21 mouse cellular contexts compared by ENCODE assay signal in the genomic region with DNA sequence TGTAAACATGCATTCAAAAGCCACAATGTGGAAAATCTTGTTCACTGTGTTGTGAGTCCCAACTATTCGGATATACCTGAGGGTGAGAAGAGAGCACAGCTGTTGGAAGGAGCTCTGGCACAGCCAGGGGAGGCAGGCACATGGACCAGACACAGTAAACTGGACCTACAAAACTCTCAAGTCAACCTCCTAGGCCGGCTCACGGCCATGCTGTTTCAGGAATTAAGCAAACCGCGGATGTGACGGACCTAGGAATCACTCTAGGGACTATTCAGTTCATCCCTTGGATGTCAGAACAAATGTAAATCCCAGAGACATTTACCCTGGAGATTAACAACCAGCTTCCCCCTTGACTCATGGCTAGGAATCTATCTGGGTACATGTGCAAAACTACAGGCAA.
"Had no signal": no experiment of that assay in that cellular context is flagged by ENCODE, and none has a peak within 500 bp of the region (broad histone marks: within the 10 kb centered on the region; RNA-seq: fewer than 3 reads in every experiment).

No protein-coding gene starts in this region.

- H3K36me3 ChIP-seq: intestine, embryonic 15.5 days; limb, embryonic 13.5 days; limb, embryonic 15.5 days had no signal

- H3K9me3 ChIP-seq: intestine, embryonic 15.5 days; limb, embryonic 13.5 days; limb, embryonic 15.5 days had no signal

- H3K9ac ChIP-seq: hindbrain, embryonic 14.5 days; intestine, embryonic 15.5 days; limb, embryonic 13.5 days; limb, embryonic 15.5 days had no signal

- H3K4me3 ChIP-seq: gastrocnemius, adult 2 months; heart, adult 2 months; intestine, embryonic 15.5 days; layer of hippocampus, adult 2 months; left cerebral cortex, adult 2 months; limb, embryonic 13.5 days; limb, embryonic 15.5 days had no signal

- DNase-seq: gastrocnemius, adult 2 months; gastrocnemius, postnatal 10 days; gastrocnemius, postnatal 25 days; heart, adult 2 months; heart, postnatal 10 days; heart, postnatal 4 days; kidney, adult 18-20 months; kidney, adult 8-10 months; kidney, postnatal 10 days; kidney, postnatal 25 days; kidney, postnatal 4 days had no signal

- H3K4me2 ChIP-seq: heart, embryonic 11.5 days; hindbrain, embryonic 14.5 days; intestine, embryonic 15.5 days; limb, embryonic 13.5 days; limb, embryonic 15.5 days had no signal

- ATAC-seq: hindbrain, embryonic 16.5 days; inflammation-experienced regulatory T-cells, adult 6 months; intestine, embryonic 15.5 days; intestine, postnatal 0 days had no signal

- H3K27me3 ChIP-seq: intestine, embryonic 15.5 days; limb, embryonic 13.5 days; limb, embryonic 15.5 days had no signal

- H3K27ac ChIP-seq: gastrocnemius, adult 2 months; heart, adult 2 months; hindbrain, embryonic 14.5 days; intestine, embryonic 15.5 days; limb, embryonic 13.5 days; limb, embryonic 15.5 days had no signal
